Mouse (Mus musculus): ENCODE results near the gene B4gat1.
"Not testable (repeated sequence)": the region's sequence is repeated elsewhere in the genome, so short reads cannot be mapped to it uniquely, and the experiment has no call there.

Gene B4gat1

GRCm38 (mm10) chr19:5038709-5039156, at the start of gene B4gat1, which contains the start of gene AC124502.3:
B4gat1 (plus strand) TSS chr19:5038826.
AC124502.3 (plus strand) TSS chr19:5038891.
- peak; percentile 93 to 94 for DNase-seq

DNA sequence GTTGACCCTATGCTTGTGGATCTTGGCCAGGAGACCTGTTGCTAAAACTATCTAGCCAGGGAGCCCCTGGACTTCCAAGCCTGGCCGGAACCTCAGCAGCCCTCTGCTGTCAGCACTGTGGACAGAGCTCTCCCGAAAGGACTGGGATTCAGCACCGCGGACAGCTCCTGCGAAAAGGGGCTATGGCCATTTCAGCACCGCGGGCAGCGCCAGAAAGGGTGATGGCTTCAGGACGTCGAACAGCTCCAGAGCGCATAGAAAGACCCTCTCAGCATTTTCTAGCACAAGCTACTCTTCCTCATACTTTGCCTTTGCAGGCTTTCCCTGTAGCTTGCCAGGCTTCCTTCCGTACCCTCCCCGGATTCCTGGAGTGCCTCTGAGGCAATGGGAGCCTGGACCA, 49.6 kb upstream of the B4gat1 start:
- peak; percentile 45 to 54 for DNase-seq

DNA sequence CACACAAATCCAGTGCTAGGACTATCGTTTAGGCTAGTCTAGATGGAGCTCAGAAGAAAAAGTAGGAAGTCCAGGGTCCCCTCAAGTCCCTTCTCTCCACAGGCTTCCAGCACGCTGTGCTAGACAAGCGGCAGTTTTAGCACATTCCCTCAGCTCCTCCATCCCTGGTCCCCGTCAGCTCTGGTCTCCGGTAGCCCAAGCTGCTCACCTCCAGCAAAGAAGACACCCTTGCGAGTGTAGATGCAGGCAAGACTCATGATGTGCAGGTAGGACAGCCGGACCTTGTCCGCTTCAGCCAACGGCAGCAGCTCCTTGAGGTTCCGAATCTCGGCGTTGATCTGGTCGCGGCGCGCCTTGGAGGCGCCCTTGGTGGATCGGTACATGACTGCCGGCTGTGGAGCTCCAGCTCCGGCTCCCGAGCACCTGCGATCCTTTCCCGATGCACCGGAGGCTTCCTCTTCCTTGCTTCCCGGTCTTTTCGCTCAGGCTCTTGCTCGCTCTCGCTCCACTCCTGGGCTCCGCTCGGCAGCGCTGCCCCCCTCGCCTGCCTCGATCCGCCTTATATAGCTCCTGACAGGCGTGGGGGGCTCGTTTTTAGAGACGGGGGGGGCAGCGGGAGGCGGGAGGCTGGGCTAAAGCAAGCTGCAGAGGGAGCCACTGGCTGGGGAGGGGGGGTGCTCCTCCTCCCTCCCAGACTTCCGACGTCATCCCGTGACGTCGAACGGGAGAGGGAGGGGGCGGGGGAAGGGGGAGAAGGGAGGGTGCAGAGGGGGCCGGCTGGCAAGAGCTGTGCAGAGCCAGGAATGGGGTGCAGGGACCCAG, 49.0 kb upstream of the B4gat1 start:
- DNase-seq = peak; percentile 79 to 85

DNA sequence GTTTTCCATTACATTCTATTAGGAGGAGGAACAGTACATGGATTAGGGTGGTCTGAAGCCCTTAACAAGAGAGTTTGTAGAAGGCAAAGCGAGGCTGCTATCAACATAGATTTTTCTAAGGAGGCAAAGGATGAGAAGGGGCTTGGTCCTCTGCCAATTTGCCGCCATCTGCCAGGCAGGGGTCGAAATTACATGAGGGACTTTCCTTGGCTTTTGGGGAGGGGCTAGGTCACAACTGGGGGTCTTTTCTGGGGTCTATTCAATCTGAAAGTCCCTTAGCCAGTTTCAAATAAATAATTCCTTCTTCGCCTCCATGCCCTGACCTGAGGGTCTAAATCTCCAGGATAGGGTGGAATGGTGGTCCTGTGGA, 48.4 kb upstream of the B4gat1 start, which contains the start of gene Npas4:
Gene Npas4 (minus strand): TSS at position 61 of the 370 bp plus-strand sequence.
- DNase-seq = peak in 1 of 2 experiments; percentile 13

- DNase-seq = peak; percentile 30 to 35
These were observed 47.9 kb upstream of the B4gat1 start for GRCm38 (mm10) chr19:4990716-4991115.

- no peak for DNase-seq
These were observed 46.3 kb upstream of the B4gat1 start for GRCm38 (mm10) chr19:4992371-4992770.

DNA sequence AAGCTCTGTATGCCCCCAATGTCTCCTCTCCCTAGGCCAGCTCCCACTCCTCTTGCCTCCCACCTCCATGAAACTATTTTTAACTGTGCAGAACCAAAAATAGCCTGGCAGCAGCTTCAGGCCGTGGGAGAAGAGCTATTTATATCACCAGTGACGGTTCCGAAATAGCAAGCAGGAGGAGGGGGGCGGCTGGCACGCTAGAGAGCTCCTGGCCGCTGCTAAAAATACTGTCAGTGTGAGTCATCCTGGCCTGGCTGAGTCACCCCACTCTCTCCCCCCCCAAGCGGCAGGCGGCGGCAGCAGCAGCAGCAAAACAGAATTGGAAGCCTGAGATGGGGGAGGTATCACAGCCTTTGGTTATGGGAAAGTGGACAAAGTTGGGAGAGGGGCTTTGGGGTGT, 45.7 kb upstream of the B4gat1 start:
- DNase-seq = peak; percentile 87 to 92

DNA sequence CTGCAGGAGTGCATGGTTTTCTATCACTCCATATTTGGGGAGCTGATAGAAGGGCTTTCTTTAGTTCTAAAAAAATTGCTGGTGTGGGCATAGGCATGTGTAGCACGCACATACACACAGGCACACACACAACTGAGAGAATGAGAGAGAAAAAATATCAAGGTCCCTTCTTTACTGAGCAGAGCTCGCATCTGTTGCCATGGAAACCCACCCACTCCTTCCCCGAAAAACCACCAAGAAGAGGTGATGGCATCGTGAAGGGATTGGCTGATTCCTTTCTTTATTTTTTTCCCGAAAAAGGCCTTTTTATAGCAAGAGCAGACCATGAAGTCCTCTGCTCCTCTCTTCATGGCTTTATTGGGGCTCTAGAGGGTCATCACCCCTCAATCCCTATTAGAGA, 44.6 kb upstream of the B4gat1 start:
- no peak for DNase-seq

DNA sequence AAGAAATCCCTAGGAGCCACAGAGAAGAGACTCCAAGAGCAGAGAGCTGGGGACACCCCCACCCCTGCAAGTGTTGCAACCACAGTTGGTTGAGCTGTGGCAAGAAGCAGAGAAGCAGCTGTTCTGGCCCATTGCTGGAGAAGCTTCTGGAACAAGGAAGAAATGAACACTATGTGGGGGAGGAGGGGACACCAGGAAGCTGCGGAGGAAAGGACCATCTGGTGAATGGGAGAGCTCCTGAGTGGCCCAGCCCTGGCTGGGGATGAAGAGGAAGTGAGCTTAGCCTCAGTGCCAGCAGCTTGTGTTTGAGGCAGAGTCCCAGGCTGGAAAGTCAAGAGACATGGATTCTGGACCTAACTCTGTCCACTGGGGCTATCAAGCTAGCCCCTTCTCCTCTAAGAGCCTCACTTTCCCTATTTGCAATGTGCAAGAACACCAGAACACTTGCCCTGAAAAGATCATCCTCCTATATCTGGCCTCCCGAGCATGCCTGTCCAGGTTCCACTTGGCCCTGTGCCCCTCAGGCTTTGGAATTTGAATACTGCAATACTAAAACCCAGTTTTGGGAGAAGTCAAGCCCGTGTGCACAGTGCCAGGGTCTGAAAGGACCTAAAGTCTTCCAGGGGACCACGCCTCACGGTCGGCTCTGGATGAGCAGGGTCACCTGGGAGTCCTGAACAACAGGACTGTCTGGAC, 39.0 kb upstream of the B4gat1 start:
- DNase-seq = peak; percentile 34 to 38

- DNase-seq = peak; percentile 87 to 90
These were observed 36.8 kb upstream of the B4gat1 start for GRCm38 (mm10) chr19:5001666-5002406.

GRCm38 (mm10) chr19:5003644-5004043, 35.0 kb upstream of the B4gat1 start:
- DNase-seq = not testable (repeated sequence)

GRCm38 (mm10) chr19:5004925-5005324, 33.7 kb upstream of the B4gat1 start:
- no peak for DNase-seq

GRCm38 (mm10) chr19:5013138-5013537, 25.5 kb upstream of the B4gat1 start:
- no peak for DNase-seq

DNA sequence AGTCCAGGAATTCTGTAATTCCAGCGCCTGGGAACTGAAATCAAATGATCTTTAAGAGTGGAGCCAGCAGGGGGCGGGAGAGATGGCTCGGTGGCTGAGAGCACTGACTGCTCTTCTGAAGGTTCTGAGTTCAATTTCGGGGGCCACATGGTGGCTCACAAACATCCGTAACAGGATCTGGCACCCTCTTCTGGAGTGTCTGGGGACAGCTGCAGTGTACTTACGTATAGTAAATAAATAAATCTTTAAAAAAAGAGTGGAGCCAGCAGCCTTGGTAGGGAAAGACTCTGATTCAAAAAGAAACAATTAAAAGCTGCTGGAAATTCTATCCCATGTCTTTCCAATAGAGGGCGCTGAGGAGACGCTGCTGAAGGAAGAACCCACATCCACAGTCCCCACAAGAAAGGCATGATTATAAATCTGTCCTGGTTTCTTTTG, 23.6 kb upstream of the B4gat1 start:
- peak; percentile 41 to 45 for DNase-seq

DNA sequence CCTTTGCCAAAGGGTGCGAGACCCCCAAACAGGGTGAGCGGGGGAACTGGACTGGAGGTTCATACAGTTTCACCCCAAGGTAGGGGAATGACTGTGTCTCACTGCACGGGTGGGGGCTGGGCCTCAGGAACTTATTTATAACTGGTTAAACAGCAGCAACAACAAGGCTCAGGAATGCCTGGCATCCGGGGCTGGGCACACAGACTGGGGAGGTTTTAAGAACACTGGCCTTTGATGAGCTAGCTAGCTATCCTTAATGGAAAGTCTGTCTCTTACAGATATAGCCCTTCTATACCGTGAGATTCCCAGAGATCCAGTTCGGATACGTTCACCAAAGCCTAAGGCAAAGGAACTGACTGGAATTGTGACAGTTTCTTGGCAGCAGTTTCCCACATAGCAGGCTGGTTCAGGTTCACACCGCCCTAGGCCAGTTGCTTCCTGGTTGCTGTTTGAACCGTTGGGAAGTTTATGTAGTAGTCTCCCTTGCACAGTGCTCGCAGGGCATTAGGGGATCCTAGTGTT, 22.3 kb upstream of the B4gat1 start:
- DNase-seq = no peak

DNA sequence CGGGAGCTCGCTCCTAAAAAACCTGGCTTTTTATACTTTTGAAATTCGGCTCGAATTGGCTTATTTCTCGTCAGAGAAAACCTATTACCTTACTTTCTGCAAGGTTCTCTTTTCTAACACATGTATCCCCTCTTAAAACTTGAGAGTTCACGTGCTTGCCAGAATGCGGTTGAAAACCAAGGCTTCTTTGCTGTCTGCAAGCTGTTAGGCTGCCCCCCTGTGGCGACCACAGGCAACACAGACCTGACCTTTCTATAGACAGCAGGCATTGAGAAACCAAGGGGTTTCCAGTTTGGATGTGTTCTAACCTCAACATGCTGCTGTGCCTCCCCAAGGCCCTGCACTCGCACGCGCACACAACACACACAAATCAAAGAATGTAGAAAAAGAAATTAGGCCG, 21.8 kb upstream of the B4gat1 start:
- peak; percentile 76 to 82 for DNase-seq

DNA sequence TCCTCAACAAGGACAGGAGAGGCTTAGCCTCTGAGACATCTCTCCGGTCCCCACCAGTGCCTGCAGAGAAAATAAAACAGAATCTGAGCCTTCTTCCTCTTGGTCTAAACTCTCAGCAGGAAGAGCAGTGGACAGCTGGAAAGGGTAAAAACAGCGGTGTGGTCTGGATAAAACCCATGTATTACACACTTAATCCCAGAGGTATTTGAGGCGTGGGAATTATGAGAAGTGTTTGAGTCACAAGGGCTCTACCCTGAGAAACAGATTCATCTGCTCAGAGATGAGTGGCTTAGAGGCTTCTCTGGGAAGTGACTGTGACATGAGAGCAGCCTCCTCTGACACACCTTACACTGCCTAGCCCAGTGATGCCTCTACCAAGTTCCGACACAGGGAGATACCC, 21.0 kb upstream of the B4gat1 start:
- DNase-seq = no peak

GRCm38 (mm10) chr19:5018191-5018590, 20.4 kb upstream of the B4gat1 start:
- DNase-seq = no peak

DNA sequence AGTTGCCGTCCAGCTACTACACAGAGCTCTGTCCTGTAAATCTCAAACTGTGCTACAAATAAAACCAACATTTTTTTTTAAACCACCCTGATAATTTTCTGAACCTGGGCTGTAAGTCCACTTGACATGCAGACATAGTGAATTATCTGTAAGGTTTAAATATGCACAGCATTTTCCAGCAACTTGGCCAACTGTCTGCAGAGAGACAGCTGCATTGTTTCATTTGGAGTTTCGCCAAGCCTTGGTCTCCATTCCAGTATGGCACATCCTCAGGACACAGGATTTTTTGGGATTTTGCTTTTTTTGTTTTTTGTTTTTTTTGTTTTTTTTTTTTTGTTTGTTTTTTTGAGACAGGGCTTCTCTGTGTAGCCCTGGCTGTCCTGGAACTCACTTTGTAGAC, 17.2 kb upstream of the B4gat1 start:
- no peak for DNase-seq

DNA sequence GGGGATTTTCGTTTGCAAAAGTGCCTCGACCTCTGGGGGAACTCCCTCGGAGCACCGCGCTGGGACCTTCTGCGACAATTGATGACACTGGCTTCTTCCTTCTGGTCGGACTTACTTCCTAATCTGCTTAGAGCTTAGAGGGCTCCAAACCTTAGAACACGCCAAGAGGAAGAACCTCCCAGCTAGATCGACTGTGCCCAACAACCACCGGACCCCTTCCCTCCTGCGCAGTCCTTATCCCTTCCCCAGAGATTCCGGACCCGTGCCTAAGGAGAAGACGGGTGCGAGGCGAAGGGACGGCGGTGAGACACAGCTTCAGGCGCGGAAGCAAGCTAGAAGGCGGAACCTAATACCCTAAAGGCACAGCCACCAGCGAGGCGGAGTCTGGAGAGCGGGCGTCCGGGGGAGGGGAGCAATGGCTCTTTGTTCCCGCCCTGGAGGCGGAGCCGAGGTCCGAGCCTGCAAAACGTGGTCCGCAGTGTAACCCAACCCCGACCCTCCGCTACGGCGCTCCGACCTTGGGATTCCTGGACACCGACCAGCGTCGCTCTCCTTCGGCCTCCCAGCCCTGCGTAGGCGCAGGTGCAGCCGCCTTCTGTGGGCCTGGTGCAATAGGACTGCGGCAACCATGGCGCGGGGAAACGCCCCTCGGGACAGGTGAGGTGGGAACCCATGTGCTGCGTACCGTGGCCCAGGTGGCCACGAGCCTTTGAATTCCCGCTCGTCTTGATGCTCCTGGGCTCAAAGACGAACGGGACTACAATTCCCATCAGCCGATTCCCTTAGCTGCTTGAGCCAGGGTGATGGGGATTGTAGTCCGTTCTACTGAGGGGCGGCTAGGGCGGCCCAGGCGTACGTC, 14.8 kb upstream of the B4gat1 start, which contains the start of gene Slc29a2:
Gene Slc29a2 (plus strand): TSS at position 240 of the 859 bp plus-strand sequence.
- DNase-seq = peak; percentile 88 to 91

GRCm38 (mm10) chr19:5026111-5026510, 12.5 kb upstream of the B4gat1 start:
- no peak for DNase-seq

GRCm38 (mm10) chr19:5032686-5033085, 5.9 kb upstream of the B4gat1 start:
- no peak for DNase-seq
